Mouse (Mus musculus) testis, adult 2 months (tissue): ENCODE results near the gene Ms4a15. TPM values are rescaled to one million over a fixed set of nuclear protein-coding genes. Genes with fewer than 3 reads are reported as not detected.

Source experiments
- H3K27ac ChIP-seq: fragments of 200-500 bp; 2 replicates; pipeline ENCODE4 v1.5.1; 2012; ENCODE audit warnings: low read depth, low read length; ENCODE audit not compliant: control insufficient read depth, insufficient read depth
- H3K27me3 ChIP-seq: fragments of 200-500 bp; 2 replicates; pipeline ENCODE4 v1.6.1; 2012; ENCODE audit warnings: mild to moderate bottlenecking, low read length, moderate library complexity; ENCODE audit not compliant: control insufficient read depth, insufficient read depth
- H3K36me3 ChIP-seq: fragments of 200-500 bp; 2 replicates; pipeline ENCODE4 v1.6.1; 2012; ENCODE audit warnings: mild to moderate bottlenecking, low read length; ENCODE audit not compliant: control insufficient read depth, insufficient read depth
- H3K4me1 ChIP-seq: fragments of 200-500 bp; 2 replicates; pipeline ENCODE4 v1.6.1; 2012; ENCODE audit warnings: low read length; ENCODE audit not compliant: control insufficient read depth, insufficient read depth
- H3K4me3 ChIP-seq: fragments of 200-500 bp; 2 replicates; pipeline ENCODE4 v1.5.1; 2012; ENCODE audit warnings: low read depth, mild to moderate bottlenecking, low read length, moderate library complexity, mixed read lengths; ENCODE audit not compliant: control insufficient read depth
- CTCF ChIP-seq: fragments of 200-500 bp; IDR thresholded peaks from 2 replicates; pipeline ENCODE4 v1.5.1; 2012; ENCODE audit warnings: low read depth, mild to moderate bottlenecking, inconsistent platforms, low read length, moderate library complexity; ENCODE audit not compliant: control insufficient read depth, insufficient read depth, insufficient replicate concordance
- POLR2A ChIP-seq: fragments of 200-500 bp; IDR thresholded peaks from 2 replicates; pipeline ENCODE4 v1.6.1; 2012; ENCODE audit warnings: low read depth, mild to moderate bottlenecking, inconsistent platforms, low read length, moderate library complexity; ENCODE audit not compliant: control insufficient read depth
- polyA plus RNA-seq: library from polyadenylated mRNA; depleted of rRNA; stranded (reverse); fragments of >200 nt; gene quantifications from 2 replicates; pipeline ENCODE4 v1.2.3, GENCODE M21; 2012

Ms4a15 gene
- polyA plus RNA-seq, 1 experiment: 0.65 TPM

GRCm38 (mm10) chr19:10976318-10976717 is 16.7 kb downstream of the Ms4a15 start:
- H3K36me3 ChIP-seq: no peaks in the 10 kb centered on the region
- peak; percentile 9; the same call in 1 of the 2 replicates for TF ChIP-seq CTCF
- no peak for TF ChIP-seq POLR2A
- no peaks in the 10 kb centered on the region for H3K27me3 ChIP-seq
- H3K4me3 ChIP-seq: no peak overlapping the region
- peaks cover 3% of the 10 kb centered on the region; the same call in 1 of the 2 replicates for H3K4me1 ChIP-seq
- H3K27ac ChIP-seq: no peak overlapping the region

- H3K4me3 ChIP-seq: no peak overlapping the region
- peak overlapping the region; percentile 16; the same call in 1 of the 2 replicates for H3K27ac ChIP-seq
- TF ChIP-seq CTCF (no peak), POLR2A (no peak)
- no peaks in the 10 kb centered on the region for H3K27me3 ChIP-seq
- no peaks in the 10 kb centered on the region for H3K36me3 ChIP-seq
- peaks cover 3% of the 10 kb centered on the region; the same call in 1 of the 2 replicates for H3K4me1 ChIP-seq
Observed at GRCm38 (mm10) chr19:10975187-10975586, 17.9 kb downstream of the Ms4a15 start.

GRCm38 (mm10) chr19:10974238-10974865 is 18.7 kb downstream of the Ms4a15 start, which contains the start of gene Ms4a10:
Ms4a10 (minus strand) TSS chr19:10974670.
- no peaks in the 10 kb centered on the region for H3K27me3 ChIP-seq
- peak within 1 kb of the TSS; percentile 47 for H3K27ac ChIP-seq
- no peak within 1 kb of the TSS for H3K4me3 ChIP-seq
- no peaks in the 10 kb centered on the region for H3K36me3 ChIP-seq
- no peak for TF ChIP-seq POLR2A
- TF ChIP-seq CTCF: no peak
- no peaks in the 10 kb centered on the region for H3K4me1 ChIP-seq

- TF ChIP-seq CTCF (no peak), POLR2A (no peak)
- Histone ChIP-seq H3K36me3 (no peaks in the 10 kb centered on the region), H3K4me3 (no peak overlapping the region), H3K4me1 (no peaks in the 10 kb centered on the region), H3K27me3 (no peaks in the 10 kb centered on the region), H3K27ac (no peak overlapping the region)
Observed at GRCm38 (mm10) chr19:10973187-10973586, 19.9 kb downstream of the Ms4a15 start.

DNA sequence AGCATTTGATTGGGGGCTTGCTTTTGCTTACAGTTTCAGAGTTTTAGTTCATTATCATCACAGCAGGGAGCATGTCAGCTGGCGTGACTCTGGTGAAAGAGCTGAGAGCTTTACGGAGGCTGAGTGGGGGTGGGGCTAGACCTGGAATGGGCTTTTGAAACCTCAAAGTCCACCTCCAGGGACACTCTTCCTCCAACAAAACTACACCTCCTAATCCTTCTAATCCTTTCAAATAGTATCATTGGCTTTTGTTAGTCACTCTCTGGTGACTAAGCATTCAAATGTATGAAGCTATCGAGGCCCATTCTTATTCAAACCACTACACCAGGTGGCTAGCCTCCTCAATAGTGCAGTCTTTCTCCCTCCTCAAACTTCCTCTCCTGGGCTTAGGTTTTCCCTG is 20.4 kb downstream of the Ms4a15 start:
- H3K27ac ChIP-seq: no peak overlapping the region
- no peaks in the 10 kb centered on the region for H3K36me3 ChIP-seq
- H3K27me3 ChIP-seq: no peaks in the 10 kb centered on the region
- H3K4me3 ChIP-seq: no peak overlapping the region
- TF ChIP-seq POLR2A (no peak), CTCF (no peak)
- H3K4me1 ChIP-seq: no peaks in the 10 kb centered on the region

DNA sequence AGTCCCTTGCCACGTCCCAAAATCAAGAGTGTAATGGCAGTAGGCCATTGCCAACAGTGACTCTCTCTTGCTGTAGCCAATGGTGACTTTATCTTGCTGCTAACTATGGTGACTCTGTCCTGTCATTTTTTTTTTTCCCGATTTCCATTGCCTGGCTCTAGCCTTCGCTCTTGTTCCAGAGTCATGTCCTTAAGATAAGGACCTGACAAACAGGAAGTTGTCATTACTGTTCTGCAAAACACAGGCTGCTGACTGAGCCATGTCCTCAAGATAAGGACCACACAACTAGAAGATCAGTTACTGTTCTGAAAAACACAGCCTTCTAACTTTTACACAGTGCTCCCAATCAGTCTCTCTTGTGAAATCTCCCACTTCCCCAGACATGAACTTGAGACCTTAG is 22.6 kb downstream of the Ms4a15 start:
- no peak for TF ChIP-seq POLR2A
- TF ChIP-seq CTCF: no peak
- no peaks in the 10 kb centered on the region for H3K36me3 ChIP-seq
- H3K27ac ChIP-seq: no peak overlapping the region; the same call in 1 of the 2 replicates
- no peaks in the 10 kb centered on the region for H3K27me3 ChIP-seq
- no peaks in the 10 kb centered on the region for H3K4me1 ChIP-seq
- H3K4me3 ChIP-seq: no peak overlapping the region

- H3K27ac ChIP-seq: no peak overlapping the region
- no peak overlapping the region for H3K4me3 ChIP-seq
- H3K4me1 ChIP-seq: peaks cover 3% of the 10 kb centered on the region; the same call in 1 of the 2 replicates
- no peaks in the 10 kb centered on the region for H3K27me3 ChIP-seq
- TF ChIP-seq CTCF (no peak), POLR2A (no peak)
- no peaks in the 10 kb centered on the region for H3K36me3 ChIP-seq
Observed at GRCm38 (mm10) chr19:10968578-10968977, 24.5 kb downstream of the Ms4a15 start.

DNA sequence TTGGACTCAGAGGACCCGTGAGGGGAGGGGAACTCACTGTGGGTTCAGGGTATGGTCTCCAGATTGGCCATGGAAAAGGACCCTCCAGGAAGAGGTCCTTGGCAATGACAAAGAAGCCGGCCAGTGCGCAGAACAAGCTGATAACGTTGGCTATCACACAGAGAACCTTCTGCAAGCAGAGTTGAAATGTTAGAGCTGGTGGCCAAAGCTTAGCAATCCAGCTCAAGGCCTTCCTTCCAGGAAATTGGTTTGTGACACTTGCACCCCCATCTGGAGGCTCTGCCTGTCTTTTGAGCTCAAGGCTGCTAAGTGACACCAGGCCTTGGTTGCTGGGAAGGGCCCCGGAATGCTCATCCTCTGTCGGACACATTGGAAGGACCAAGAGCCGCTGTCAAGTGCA is 27.3 kb downstream of the Ms4a15 start:
- Histone ChIP-seq H3K27ac (peak overlapping the region; percentile 82), H3K36me3 (no peaks in the 10 kb centered on the region), H3K4me1 (peaks cover 3% of the 10 kb centered on the region; the same call in 1 of the 2 replicates), H3K4me3 (no peak overlapping the region), H3K27me3 (no peaks in the 10 kb centered on the region)
- no peak for TF ChIP-seq CTCF
- TF ChIP-seq POLR2A: no peak
